Mouse (Mus musculus) neutrophil, adult 5-6 weeks (primary cell): ENCODE measurements around the gene Trim43a. TPM values are rescaled to one million over a fixed set of nuclear protein-coding genes. Genes with fewer than 3 reads are reported as not detected.

ENCODE experiments used
- total RNA-seq: library from RNA; stranded (forward); fragments of 200-1000 nt; gene quantifications from 2 replicates; pipeline ENCODE4 v1.2.3, GENCODE M21; 2017

The Trim43a gene
- total RNA-seq, 1 experiment from 2014 or later = not detected

Other genes with a start within 250 kb of the Trim43a start
- gene Snx14, start 141.9 kb upstream of the Trim43a start, total RNA-seq = 37.6 and 42.4 TPM in 2 replicates
- not detected in 2 replicates for gene Gm20537, start 124.3 kb upstream of the Trim43a start, total RNA-seq
- gene Syncrip, start 98.3 kb upstream of the Trim43a start, total RNA-seq = 85.2 and 85.3 TPM in 2 replicates
- gene Zfp949, start 32.9 kb upstream of the Trim43a start, total RNA-seq = 21.5 and 29.2 TPM in 2 replicates
- gene Mthfsl, start 139.4 kb downstream of the Trim43a start, total RNA-seq = 43.3 and 46.6 TPM in 2 replicates
- gene Bcl2a1d, start 151.0 kb downstream of the Trim43a start, total RNA-seq = 9.9 and 16.3 TPM in 2 replicates